Mouse (Mus musculus) ES-E14 (cell line): ENCODE measurements around the gene Erbb4. TPM values are rescaled to one million over a fixed set of nuclear protein-coding genes. Genes with fewer than 3 reads are reported as not detected.
A peak's percentile ranks its signal among the peaks of the same experiment; 100 is the strongest.

Source experiments
- DNase-seq: peaks from one replicate; pipeline ENCODE4 v3.0.0-alpha.2; 2013; ENCODE audit warnings: low read depth, low spot score
- H3K27ac ChIP-seq: 2 replicates; pipeline ENCODE4 v1.5.1; 2012; ENCODE audit warnings: low read depth, mild to moderate bottlenecking, low read length, moderate library complexity, mixed read lengths; ENCODE audit not compliant: poor library complexity, insufficient read depth, severe bottlenecking
- H3K36me3 ChIP-seq: 2 replicates; pipeline ENCODE4 v1.6.1; 2012; ENCODE audit warnings: mild to moderate bottlenecking, low read length, moderate library complexity, mixed read lengths; ENCODE audit not compliant: control insufficient read depth, poor library complexity, insufficient read depth, severe bottlenecking
- H3K4me1 ChIP-seq, 2 experiments: fragments of 150-350 bp in 1 of 2; sonication (generic) in 1 of 2; 2 replicates each; pipeline ENCODE4 v1.6.1; 2012; ENCODE audit warnings: low read length in 2 of 2, mild to moderate bottlenecking in 1 of 2, mixed read lengths in 1 of 2; ENCODE audit not compliant: control insufficient read depth in 2 of 2, insufficient read depth in 2 of 2, poor library complexity in 1 of 2
- H3K4me3 ChIP-seq, 2 experiments: fragments of 150-350 bp in 1 of 2; sonication (generic) in 1 of 2; 2 replicates each; pipeline ENCODE4 v1.5.1; 2012; ENCODE audit warnings: low read length in 2 of 2, low read depth in 1 of 2, mild to moderate bottlenecking in 1 of 2, mixed read lengths in 1 of 2; ENCODE audit not compliant: insufficient read depth in 1 of 2, poor library complexity in 1 of 2, severe bottlenecking in 1 of 2
- H3K9ac ChIP-seq: 2 replicates; pipeline ENCODE4 v1.6.1; 2012; ENCODE audit warnings: low read depth, mild to moderate bottlenecking, low read length, mixed read lengths; ENCODE audit not compliant: poor library complexity, insufficient read depth, severe bottlenecking
- H3K9me3 ChIP-seq: fragments of 150-350 bp; sonication (generic); 2 replicates; pipeline ENCODE4 v1.6.1; 2012; ENCODE audit warnings: low read depth, mild to moderate bottlenecking, low read length; ENCODE audit not compliant: control insufficient read depth, insufficient read depth
- CHD2 ChIP-seq: IDR thresholded peaks from 2 replicates; pipeline ENCODE4 v1.6.1; 2014; ENCODE audit warnings: mild to moderate bottlenecking, low read depth, low read length, inconsistent platforms
- HCFC1 ChIP-seq: IDR thresholded peaks from 2 replicates; pipeline ENCODE4 v1.6.1; 2012; ENCODE audit warnings: low read length, inconsistent platforms, borderline replicate concordance; ENCODE audit not compliant: insufficient read depth
- MAFK ChIP-seq: IDR thresholded peaks from 2 replicates; pipeline ENCODE4 v1.6.1; 2014; ENCODE audit warnings: mild to moderate bottlenecking, low read depth, low read length, inconsistent platforms; ENCODE audit not compliant: insufficient read depth
- ZC3H11A ChIP-seq: IDR thresholded peaks from 2 replicates; pipeline ENCODE4 v1.6.1; 2012; ENCODE audit warnings: low read depth, mild to moderate bottlenecking, inconsistent platforms, low read length, borderline replicate concordance
- ZNF384 ChIP-seq: IDR thresholded peaks from 2 replicates; pipeline ENCODE4 v1.6.1; 2012; ENCODE audit warnings: low read depth, low read length, inconsistent platforms
- in situ Hi-C, 2 experiments: fragments of 600-800 bp; cut with MboI; formaldehyde crosslinking; loops; one replicate each; pipeline ENCODE4 v1.15.1; 2025; ENCODE audit warnings: low sequenced_read_pairs in 2 of 2, inconsistent platforms in 1 of 2; ENCODE audit not compliant: unreplicated experiment in 2 of 2
- total RNA-seq: library from RNA; depleted of rRNA; stranded (reverse); fragments of 300-350 nt; gene quantifications from 2 replicates; pipeline ENCODE4 v1.2.3, GENCODE M21; 2012

The Erbb4 gene
- total RNA-seq, 1 experiment = not detected

GRCm38 (mm10) chr1:68451274-68451673 lies 656.6 kb downstream of the Erbb4 start:
- in situ Hi-C loops = no loop called here
- no peak overlapping the region for H3K9ac ChIP-seq
- H3K4me1 ChIP-seq = no peaks in the 10 kb centered on the region
- H3K4me3 ChIP-seq = no peak overlapping the region
- H3K9me3 ChIP-seq = no peaks in the 10 kb centered on the region
- DNase-seq = no peak
- no peak for TF ChIP-seq MAFK
- no peak for TF ChIP-seq HCFC1
- TF ChIP-seq CHD2 = no peak
- TF ChIP-seq ZNF384 = no peak
- TF ChIP-seq ZC3H11A = no peak
- no peak overlapping the region for H3K27ac ChIP-seq
- no peaks in the 10 kb centered on the region for H3K36me3 ChIP-seq

DNA sequence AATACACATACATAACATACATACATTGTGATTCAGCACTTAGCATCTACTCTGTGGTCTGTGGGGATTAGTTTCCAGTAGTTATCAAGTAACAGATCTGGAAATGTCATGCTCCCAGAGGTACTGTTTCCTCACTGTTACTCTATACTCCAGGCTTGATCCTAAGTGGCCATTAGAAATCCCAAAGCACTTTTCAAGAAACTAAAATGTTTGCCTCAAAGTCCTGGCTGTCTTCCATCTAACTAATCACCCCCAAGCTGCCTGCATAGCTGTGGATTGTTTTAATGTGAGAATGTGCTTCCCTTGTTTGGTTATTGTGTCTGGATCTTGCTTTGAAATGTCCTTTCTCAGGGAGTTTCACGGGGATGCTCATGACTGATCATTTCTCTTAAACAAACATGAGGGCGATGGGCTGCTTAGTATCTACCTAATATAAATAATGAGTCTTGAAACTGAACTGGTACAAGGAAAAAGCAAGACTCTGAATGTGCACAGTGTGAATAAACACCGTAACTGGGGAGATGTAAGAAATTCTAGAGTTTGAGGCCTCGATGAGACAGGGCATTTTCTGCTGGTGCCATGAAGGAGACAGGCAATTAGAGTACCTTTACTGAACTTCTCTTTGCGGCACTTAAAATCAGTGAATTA lies 683.4 kb downstream of the Erbb4 start:
- Histone ChIP-seq H3K4me3 (no peak overlapping the region), H3K27ac (no peak overlapping the region), H3K9me3 (no peaks in the 10 kb centered on the region), H3K9ac (no peak overlapping the region), H3K4me1 (no peaks in the 10 kb centered on the region), H3K36me3 (no peaks in the 10 kb centered on the region)
- in situ Hi-C loops = no loop called here
- TF ChIP-seq ZC3H11A (no peak), MAFK (no peak), ZNF384 (no peak), CHD2 (no peak), HCFC1 (no peak)
- DNase-seq = no peak

DNA sequence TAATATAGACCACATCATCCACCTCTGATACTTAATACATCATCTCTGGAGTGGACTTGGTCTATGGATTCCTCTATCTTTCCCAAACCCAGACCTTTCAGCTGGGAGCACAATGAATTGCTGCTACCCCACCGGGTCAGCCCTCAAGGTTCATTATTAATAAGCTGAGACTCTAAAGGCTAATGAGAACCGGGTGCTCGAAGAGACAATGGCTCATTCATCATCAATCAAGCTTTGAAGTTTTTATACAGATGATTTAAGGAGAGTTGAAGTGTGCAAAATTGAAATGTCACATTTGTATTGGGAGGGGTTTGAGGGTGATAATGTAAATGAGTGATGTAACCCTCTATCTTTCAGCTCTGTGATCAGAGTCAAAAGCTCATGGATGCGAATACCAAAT lies 706.7 kb downstream of the Erbb4 start:
- Histone ChIP-seq H3K4me3 (no peak overlapping the region), H3K4me1 (no peaks in the 10 kb centered on the region), H3K36me3 (no peaks in the 10 kb centered on the region), H3K27ac (no peak overlapping the region), H3K9me3 (no peaks in the 10 kb centered on the region), H3K9ac (no peak overlapping the region)
- in situ Hi-C loops = no loop called here
- TF ChIP-seq HCFC1 (no peak), ZNF384 (no peak), ZC3H11A (no peak), MAFK (no peak), CHD2 (no peak)
- no peak for DNase-seq

DNA sequence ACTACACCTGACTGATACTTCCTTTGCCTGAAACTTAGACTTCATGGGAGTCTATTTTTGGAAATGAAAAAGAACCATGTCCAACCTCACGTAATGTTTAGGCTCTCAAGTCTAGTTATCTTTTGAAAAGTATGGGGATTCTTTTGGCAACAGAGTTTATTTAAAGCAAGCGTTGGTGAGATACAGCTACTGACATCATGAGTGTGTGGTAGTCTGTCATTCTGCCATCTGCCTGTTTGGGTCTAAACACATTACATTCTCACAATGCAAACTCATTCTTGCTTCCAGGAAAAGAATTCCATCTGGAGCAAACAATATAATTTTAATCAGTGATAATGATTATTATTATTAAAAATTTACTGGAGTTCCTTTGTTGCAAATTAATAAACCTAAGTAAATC lies 736.3 kb downstream of the Erbb4 start:
- Histone ChIP-seq H3K27ac (no peak overlapping the region), H3K4me1 (no peaks in the 10 kb centered on the region), H3K9ac (no peak overlapping the region), H3K9me3 (no peaks in the 10 kb centered on the region), H3K36me3 (no peaks in the 10 kb centered on the region), H3K4me3 (no peak overlapping the region)
- no peak for DNase-seq
- in situ Hi-C loops = no loop called here
- TF ChIP-seq MAFK = no peak
- no peak for TF ChIP-seq ZC3H11A
- no peak for TF ChIP-seq ZNF384
- TF ChIP-seq CHD2 = no peak
- no peak for TF ChIP-seq HCFC1

DNA sequence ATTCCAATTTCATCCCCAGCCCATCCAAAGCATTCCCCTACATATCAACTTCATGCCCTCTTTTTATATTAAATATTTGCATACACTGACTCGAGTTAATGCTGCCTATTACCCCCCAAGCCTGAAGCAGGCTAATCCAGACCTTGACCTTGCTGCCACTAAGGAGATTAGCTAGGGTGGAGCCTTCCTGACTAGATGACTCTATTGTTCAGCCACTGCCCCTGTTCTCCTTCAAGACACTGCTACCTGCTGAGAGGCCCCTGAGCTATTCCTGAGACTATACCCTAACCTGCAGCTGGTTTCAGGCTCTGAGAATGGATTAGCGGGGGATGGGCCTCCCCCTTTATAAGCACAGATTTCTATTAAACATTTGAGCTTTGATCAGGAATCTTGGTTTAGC lies 774.1 kb downstream of the Erbb4 start:
- in situ Hi-C loops = no loop called here
- H3K4me1 ChIP-seq = no peaks in the 10 kb centered on the region
- no peaks in the 10 kb centered on the region for H3K9me3 ChIP-seq
- peak; percentile 22 for DNase-seq
- H3K9ac ChIP-seq = no peak overlapping the region
- no peak overlapping the region for H3K27ac ChIP-seq
- TF ChIP-seq CHD2 (no peak), MAFK (no peak), ZC3H11A (no peak), ZNF384 (no peak), HCFC1 (no peak)
- no peak overlapping the region for H3K4me3 ChIP-seq
- H3K36me3 ChIP-seq = no peaks in the 10 kb centered on the region
